Mouse (Mus musculus): Measurements from ENCODE around the gene Gm15517.

GRCm38 (mm10) chr7:44290986-44291385 lies 29.7 kb downstream of the Gm15517 start:
- TF ChIP-seq CTCF (IDR thresholded peaks at IDR 0.05; ENCODE audit: low read depth, low read length) = no peak
- TF ChIP-seq POLR2AphosphoS5 (IDR thresholded peaks at IDR 0.05; ENCODE audit: insufficient replicate concordance, low read depth, low read length) = no peak
- TF ChIP-seq GATA2 (IDR thresholded peaks at IDR 0.05; ENCODE audit: borderline replicate concordance, low read depth, low read length) = no peak

All from G1E (cell line).